Mouse (Mus musculus) testis, adult 2 months (tissue): Measurements from ENCODE around the gene Dusp16. TPM values are rescaled to one million over a fixed set of nuclear protein-coding genes. Genes with fewer than 3 reads are reported as not detected.

ENCODE experiments used
- H3K27ac ChIP-seq: fragments of 200-500 bp; 2 replicates; pipeline ENCODE4 v1.5.1; 2012; ENCODE audit warnings: low read depth, low read length; ENCODE audit not compliant: control insufficient read depth, insufficient read depth
- H3K27me3 ChIP-seq: fragments of 200-500 bp; 2 replicates; pipeline ENCODE4 v1.6.1; 2012; ENCODE audit warnings: mild to moderate bottlenecking, low read length, moderate library complexity; ENCODE audit not compliant: control insufficient read depth, insufficient read depth
- H3K36me3 ChIP-seq: fragments of 200-500 bp; 2 replicates; pipeline ENCODE4 v1.6.1; 2012; ENCODE audit warnings: mild to moderate bottlenecking, low read length; ENCODE audit not compliant: control insufficient read depth, insufficient read depth
- H3K4me1 ChIP-seq: fragments of 200-500 bp; 2 replicates; pipeline ENCODE4 v1.6.1; 2012; ENCODE audit warnings: low read length; ENCODE audit not compliant: control insufficient read depth, insufficient read depth
- H3K4me3 ChIP-seq: fragments of 200-500 bp; 2 replicates; pipeline ENCODE4 v1.5.1; 2012; ENCODE audit warnings: low read depth, mild to moderate bottlenecking, low read length, moderate library complexity, mixed read lengths; ENCODE audit not compliant: control insufficient read depth
- CTCF ChIP-seq: fragments of 200-500 bp; IDR thresholded peaks from 2 replicates; pipeline ENCODE4 v1.5.1; 2012; ENCODE audit warnings: low read depth, mild to moderate bottlenecking, inconsistent platforms, low read length, moderate library complexity; ENCODE audit not compliant: control insufficient read depth, insufficient read depth, insufficient replicate concordance
- POLR2A ChIP-seq: fragments of 200-500 bp; IDR thresholded peaks from 2 replicates; pipeline ENCODE4 v1.6.1; 2012; ENCODE audit warnings: low read depth, mild to moderate bottlenecking, inconsistent platforms, low read length, moderate library complexity; ENCODE audit not compliant: control insufficient read depth
- polyA plus RNA-seq: library from polyadenylated mRNA; depleted of rRNA; stranded (reverse); fragments of >200 nt; gene quantifications from 2 replicates; pipeline ENCODE4 v1.2.3, GENCODE M21; 2012

The Dusp16 gene
- polyA plus RNA-seq, 1 experiment, result 11.0 TPM

- Histone ChIP-seq H3K36me3 (no peaks in the 10 kb centered on the region), H3K27ac (no peak overlapping the region), H3K27me3 (no peaks in the 10 kb centered on the region), H3K4me3 (no peak overlapping the region), H3K4me1 (peaks cover 5% of the 10 kb centered on the region; the same call in 1 of the 2 replicates)
- TF ChIP-seq POLR2A (no peak), CTCF (no peak)
Measured at GRCm38 (mm10) chr6:134710020-134710419, 82.4 kb downstream of the Dusp16 start.

GRCm38 (mm10) chr6:134706467-134706866 lies 86.0 kb downstream of the Dusp16 start:
- Histone ChIP-seq H3K27ac (no peak overlapping the region), H3K4me3 (no peak overlapping the region), H3K4me1 (no peaks in the 10 kb centered on the region), H3K36me3 (no peaks in the 10 kb centered on the region), H3K27me3 (no peaks in the 10 kb centered on the region)
- TF ChIP-seq POLR2A (no peak), CTCF (no peak)

- Histone ChIP-seq H3K36me3 (no peaks in the 10 kb centered on the region), H3K27ac (no peak overlapping the region), H3K27me3 (no peaks in the 10 kb centered on the region), H3K4me3 (no peak overlapping the region), H3K4me1 (no peaks in the 10 kb centered on the region)
- no peak for TF ChIP-seq CTCF
Measured at GRCm38 (mm10) chr6:134703053-134703690, 89.3 kb downstream of the Dusp16 start.

GRCm38 (mm10) chr6:134702184-134702583 lies 90.2 kb downstream of the Dusp16 start:
- H3K27ac ChIP-seq, result no peak overlapping the region
- no peaks in the 10 kb centered on the region for H3K27me3 ChIP-seq
- no peaks in the 10 kb centered on the region for H3K4me1 ChIP-seq
- no peaks in the 10 kb centered on the region for H3K36me3 ChIP-seq
- TF ChIP-seq POLR2A (no peak), CTCF (no peak)
- H3K4me3 ChIP-seq, result no peak overlapping the region

- no peak overlapping the region for H3K4me3 ChIP-seq
- no peak overlapping the region for H3K27ac ChIP-seq
- no peak for TF ChIP-seq CTCF
- no peak for TF ChIP-seq POLR2A
- no peaks in the 10 kb centered on the region for H3K36me3 ChIP-seq
- H3K27me3 ChIP-seq, result no peaks in the 10 kb centered on the region
- H3K4me1 ChIP-seq, result no peaks in the 10 kb centered on the region
Measured at GRCm38 (mm10) chr6:134701211-134701602, 91.2 kb downstream of the Dusp16 start.

- Histone ChIP-seq H3K27me3 (no peaks in the 10 kb centered on the region), H3K36me3 (no peaks in the 10 kb centered on the region), H3K4me1 (no peaks in the 10 kb centered on the region), H3K4me3 (no peak overlapping the region), H3K27ac (no peak overlapping the region)
- TF ChIP-seq CTCF (no peak), POLR2A (no peak)
Measured at GRCm38 (mm10) chr6:134700451-134701210, 91.8 kb downstream of the Dusp16 start.

GRCm38 (mm10) chr6:134698243-134698642 lies 94.2 kb downstream of the Dusp16 start:
- H3K36me3 ChIP-seq, result no peaks in the 10 kb centered on the region
- H3K4me1 ChIP-seq, result no peaks in the 10 kb centered on the region
- no peak overlapping the region for H3K27ac ChIP-seq
- H3K4me3 ChIP-seq, result no peak overlapping the region
- TF ChIP-seq POLR2A (no peak), CTCF (no peak)
- H3K27me3 ChIP-seq, result no peaks in the 10 kb centered on the region
